Mouse (Mus musculus): ENCODE results near the gene Zc3h18.
A peak's percentile ranks its signal among the peaks of the same experiment; 100 is the strongest.

Zc3h18 gene

DNA sequence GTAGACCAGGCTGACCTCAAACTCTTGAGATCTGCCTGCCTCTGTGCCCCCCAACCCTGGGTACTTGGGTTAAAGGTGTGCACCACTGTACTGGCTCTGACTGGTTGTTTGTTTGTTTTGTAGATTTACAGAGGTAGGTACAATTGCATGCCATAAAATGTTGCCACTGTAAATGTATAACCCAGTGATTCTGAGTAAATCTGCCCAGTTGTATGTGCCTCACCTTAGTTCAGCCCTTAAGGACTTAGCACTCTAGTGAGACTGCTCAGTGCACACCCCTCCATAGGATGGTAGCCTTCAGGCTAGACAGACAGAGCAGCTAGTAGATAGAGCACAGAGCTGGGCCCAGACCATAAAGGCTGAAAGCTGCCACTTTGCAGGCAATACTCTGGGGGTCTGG lies 17.3 kb downstream of the Zc3h18 start:
- no peak for DNase-seq (ENCODE audit: low spot score)

GRCm38 (mm10) chr8:122395291-122395690 lies 18.9 kb downstream of the Zc3h18 start:
- no peak for DNase-seq (ENCODE audit: low spot score)

DNA sequence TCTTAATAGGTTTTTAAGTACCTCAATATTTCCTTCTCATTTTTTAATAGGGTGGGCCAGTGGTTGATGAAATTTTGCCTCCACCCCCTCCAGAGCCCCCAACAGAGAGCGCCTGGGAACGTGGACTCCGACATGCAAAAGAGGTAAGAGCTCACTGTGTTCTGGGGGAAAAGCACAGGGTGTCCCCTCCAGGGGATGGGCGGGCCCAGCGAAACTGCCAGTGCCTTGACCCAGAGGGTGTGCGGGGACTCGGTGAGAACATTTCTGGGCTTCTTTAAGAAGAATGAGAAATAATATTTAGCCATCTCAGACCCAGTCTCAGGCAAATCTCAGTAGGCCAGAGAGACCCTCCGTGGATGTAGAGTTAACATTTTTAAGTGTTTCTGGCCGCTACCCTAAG lies 21.8 kb downstream of the Zc3h18 start:
- no peak for DNase-seq (ENCODE audit: low spot score)

GRCm38 (mm10) chr8:122405146-122405805 lies 28.9 kb downstream of the Zc3h18 start:
- DNase-seq (ENCODE audit: low spot score), result no peak

- no peak for DNase-seq (ENCODE audit: low spot score)
Measured at GRCm38 (mm10) chr8:122407678-122408077, 31.3 kb downstream of the Zc3h18 start.

- no peak for DNase-seq (ENCODE audit: low spot score)
Measured at GRCm38 (mm10) chr8:122414311-122414710, 37.9 kb downstream of the Zc3h18 start.

GRCm38 (mm10) chr8:122415554-122415953 lies 39.1 kb downstream of the Zc3h18 start:
- DNase-seq (ENCODE audit: low spot score), result no peak

GRCm38 (mm10) chr8:122419881-122420555 lies 43.6 kb downstream of the Zc3h18 start:
- no peak for DNase-seq (ENCODE audit: low spot score)

DNA sequence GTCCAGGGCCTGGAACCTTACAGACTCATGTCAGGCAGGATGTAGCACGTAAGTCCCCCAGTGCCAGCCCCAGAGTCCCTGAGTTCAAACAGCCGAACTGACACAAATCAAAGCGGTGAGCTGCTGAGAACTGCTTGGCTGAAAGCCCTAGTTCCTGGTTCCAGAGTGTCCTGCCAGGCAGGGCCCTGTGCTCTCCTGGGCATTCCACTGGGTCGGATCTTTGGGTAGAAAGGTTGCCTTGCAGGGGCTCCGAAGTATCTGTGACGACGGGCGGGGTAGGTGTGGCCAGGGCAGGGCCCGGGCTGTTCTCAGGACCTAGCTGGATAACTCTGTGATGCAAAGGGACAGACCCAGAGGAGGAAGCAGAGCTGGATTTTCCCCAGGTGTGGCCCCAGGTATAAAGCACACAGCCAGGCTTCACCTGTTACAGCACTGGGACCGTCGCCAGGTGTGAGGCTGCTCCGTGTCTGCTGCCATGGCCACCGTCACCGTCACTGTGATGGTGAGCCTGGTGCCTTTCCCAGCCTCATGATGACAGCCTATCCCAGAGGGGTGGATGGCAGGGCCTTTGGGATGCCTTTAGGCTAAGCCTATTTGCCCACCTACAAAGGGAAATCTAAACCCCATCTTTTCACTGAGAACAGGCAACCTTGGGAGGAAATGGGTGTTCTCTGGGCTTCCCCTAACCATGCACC lies 45.1 kb downstream of the Zc3h18 start, which contains the start of gene Il17c:
Gene Il17c, plus strand, starts transcription at position 645 of the 695 bp plus-strand sequence.
- DNase-seq (ENCODE audit: low spot score), result no peak

DNA sequence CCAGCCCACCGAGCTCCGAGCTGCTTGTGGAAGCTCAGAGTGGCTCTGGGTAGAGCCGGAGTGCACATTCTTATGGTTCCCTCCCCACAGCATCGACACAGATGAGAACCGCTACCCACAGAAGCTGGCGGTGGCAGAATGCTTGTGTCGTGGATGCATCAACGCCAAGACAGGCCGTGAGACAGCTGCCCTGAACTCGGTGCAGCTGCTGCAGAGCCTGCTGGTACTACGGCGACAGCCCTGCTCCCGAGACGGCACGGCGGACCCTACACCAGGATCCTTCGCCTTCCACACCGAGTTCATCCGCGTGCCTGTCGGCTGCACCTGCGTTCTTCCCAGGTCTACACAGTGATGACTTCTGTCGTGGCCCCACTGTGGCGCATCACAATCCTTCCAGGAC lies 46.8 kb downstream of the Zc3h18 start:
- no peak for DNase-seq (ENCODE audit: low spot score)

GRCm38 (mm10) chr8:122423659-122424058 lies 47.2 kb downstream of the Zc3h18 start:
- no peak for DNase-seq (ENCODE audit: low spot score)

- no peak for DNase-seq (ENCODE audit: low spot score)
Measured at GRCm38 (mm10) chr8:122426145-122426544, 49.7 kb downstream of the Zc3h18 start.

DNA sequence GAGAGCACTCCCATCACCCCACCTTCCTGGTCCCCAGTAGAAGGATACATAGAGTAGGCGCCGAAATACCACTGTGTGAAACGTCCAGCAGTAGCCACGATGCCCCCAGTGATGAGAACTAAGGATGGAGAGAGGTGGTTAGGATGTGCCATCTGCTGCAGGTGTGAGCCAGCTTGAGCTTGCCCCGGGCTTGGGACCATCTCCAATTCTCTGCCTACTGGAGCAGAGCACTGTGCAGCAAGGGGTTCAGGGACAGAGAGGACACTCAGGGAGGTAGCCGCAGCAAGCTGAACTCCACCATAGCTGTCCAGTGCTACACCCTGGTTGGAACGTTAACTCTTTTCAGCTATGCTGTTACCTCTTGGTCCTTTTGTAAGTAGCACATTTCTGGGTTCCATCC lies 51.2 kb downstream of the Zc3h18 start:
- DNase-seq (ENCODE audit: low spot score), result no peak

DNA sequence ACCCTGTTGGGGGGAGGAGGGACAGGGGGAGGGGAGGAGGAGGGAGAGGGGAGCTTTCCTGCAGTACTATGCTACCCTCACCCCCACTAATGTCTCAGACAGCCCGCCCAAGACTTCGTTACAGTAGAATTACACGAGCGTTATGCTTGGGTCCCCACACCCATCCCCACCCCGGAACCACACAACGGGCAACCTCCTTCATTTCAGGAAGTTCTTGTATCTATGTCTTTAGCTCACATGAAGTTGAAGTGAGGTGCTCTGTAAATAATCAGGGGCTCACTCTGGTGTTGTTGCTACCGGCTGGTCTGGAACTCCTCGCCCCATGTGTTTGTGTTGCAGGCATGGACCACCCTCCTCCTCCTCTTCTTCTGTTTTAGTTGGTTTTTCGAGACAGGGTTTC lies 51.8 kb downstream of the Zc3h18 start:
- no peak for DNase-seq (ENCODE audit: low spot score)

DNA sequence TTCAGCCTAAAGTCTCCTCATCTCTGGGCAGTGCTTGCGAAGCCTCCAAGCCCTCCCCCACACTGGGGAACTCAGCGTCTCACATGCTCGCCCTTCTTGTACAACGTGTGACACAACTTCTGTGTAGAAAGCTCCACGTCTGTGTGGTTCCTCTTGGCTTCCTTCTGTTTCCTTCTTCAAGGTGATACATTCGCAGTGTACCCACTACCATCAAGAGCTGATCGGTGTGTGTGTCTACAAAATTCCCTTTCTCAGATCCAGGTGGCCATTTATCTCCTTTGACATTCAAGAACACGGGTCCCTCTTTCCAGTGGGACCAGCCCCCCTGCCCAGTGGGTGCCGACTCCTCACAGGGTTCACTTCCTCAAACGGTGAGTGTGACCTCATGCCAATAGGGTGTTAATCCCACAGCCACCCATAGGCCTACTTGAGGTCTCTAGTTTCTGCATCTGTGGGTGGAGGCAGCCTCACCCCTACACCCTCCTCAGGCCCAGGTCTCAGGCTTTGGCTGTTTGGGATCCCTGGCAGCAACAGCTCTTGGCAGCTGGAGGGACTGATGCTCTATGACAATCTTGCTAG lies 53.7 kb downstream of the Zc3h18 start:
- no peak for DNase-seq (ENCODE audit: low spot score)

- no peak for DNase-seq (ENCODE audit: low spot score)
Measured at GRCm38 (mm10) chr8:122430646-122431045, 54.2 kb downstream of the Zc3h18 start.

- DNase-seq (ENCODE audit: low spot score), result peak; percentile 49
Measured at GRCm38 (mm10) chr8:122431694-122432442, 55.5 kb downstream of the Zc3h18 start.

DNA sequence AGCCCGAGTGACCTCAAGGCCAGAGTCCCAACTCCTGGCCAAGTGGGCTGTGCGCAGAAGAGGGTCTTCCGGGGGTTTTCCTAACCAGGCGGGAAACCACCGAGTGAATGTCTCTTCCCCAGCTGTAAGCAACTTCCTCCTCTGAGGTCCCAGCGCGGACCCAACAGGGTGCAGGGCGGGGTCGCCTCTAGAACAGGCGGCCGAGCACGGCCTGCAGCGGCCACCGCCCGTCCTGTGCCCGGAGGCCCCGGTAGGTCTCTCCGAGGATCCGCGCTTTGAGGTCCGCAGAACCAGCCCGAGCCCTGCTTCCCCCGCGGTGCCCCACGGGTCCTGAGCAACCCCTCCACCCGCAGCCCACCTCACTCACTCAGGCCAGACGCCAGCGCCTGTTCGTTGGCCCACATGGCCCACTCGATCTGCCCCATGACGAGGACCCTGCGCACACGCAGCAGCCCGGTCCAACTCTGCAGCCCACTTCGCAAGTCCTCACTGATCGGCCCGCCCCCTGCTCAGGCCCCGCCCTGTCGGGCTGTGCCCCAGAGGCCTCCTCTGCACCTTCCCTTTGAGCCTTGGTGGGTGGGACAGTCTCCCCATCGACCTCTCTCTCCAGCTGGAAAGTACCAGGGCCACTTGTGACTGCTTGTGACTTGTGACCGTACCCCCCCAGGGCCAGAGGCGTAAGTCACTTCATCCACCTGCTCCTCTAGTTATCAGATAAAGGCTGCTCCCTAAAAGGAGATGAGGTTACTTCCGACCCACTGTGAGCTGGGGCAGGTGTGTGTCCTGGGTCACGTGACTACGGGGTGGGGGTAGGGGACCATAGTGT lies 56.2 kb downstream of the Zc3h18 start, which contains the start of gene Cyba:
Gene Cyba, minus strand, starts transcription at position 488 of the 826 bp plus-strand sequence.
- DNase-seq (ENCODE audit: low spot score), result peak; percentile 72

- DNase-seq (ENCODE audit: low spot score), result peak; percentile 17
Measured at GRCm38 (mm10) chr8:122433269-122433905, 57.0 kb downstream of the Zc3h18 start.

DNA sequence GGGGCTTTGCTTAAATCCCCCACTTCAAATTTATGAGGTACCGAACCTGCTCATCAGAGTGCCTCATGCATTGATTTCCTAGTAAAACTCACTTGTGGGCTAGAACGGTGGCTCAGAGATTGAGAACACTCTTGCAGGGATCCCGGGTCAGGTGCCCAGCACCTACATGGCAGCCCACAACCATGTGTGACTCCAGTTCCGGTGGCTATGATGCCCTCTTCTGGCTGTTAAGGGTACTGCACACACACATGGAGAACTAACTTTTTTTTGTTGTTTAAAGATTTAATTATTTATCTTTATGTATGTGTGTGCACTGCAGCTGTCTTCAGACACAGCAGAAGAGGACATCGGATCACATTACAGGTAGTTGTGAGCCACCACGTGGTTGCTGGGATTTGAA lies 59.0 kb downstream of the Zc3h18 start:
- no peak for DNase-seq (ENCODE audit: low spot score)

- no peak for DNase-seq (ENCODE audit: low spot score)
Measured at GRCm38 (mm10) chr8:122436146-122436545, 59.7 kb downstream of the Zc3h18 start.

All from embryo, embryonic 10.5 days (tissue).